Mouse (Mus musculus): ENCODE measurements around the gene Ifna14.
"Not testable (repeated sequence)": the region's sequence is repeated elsewhere in the genome, so short reads cannot be mapped to it uniquely, and the experiment has no call there.

Gene Ifna14

DNA sequence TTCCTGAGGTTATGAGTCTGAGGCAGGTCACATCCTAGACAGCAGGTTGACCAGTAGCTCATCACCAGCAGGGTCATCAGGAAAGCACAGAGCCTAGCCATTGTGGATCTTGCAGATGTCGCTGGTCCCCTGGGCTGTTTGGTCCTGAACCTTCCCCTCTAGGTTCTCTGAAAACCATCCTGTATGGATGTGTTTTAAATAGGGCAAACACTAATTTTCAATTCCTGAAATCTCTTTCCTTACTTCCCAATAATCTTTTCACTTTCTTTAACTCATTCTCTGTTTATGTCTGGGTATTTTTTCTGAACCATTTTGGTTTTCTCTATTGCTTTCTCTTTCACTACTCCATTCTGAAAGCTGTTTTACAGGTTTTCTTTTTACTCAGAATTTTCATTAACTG is at the start of gene Ifna14:
Gene Ifna14 (minus strand): TSS at position 101 of the 400 bp plus-strand sequence.
- DNase-seq (ENCODE audit: low read depth in 2 of 2, low spot score in 2 of 2), result no peak

DNA sequence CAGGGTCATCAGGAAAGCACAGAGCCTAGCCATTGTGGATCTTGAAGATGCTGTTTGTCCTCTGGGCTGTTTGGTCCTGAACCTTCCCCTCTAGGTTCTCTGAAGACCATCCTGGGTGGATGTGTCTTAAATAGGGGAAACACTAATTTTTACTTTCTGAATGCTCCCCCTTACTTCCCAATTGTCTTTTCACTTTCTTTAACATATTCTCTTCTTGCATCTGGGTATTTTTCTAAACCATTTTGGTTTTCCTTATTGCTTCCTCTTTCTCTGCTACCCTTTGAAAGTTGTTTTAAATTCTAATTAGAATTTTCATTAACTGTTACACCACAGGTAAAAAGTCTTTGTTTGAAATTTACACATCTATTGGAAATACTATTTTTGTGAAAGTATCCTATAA is 31.7 kb upstream of the Ifna14 start, which contains the start of gene Ifna12:
Gene Ifna12 (minus strand): TSS at position 101 of the 400 bp plus-strand sequence.
- DNase-seq (ENCODE audit: low read depth in 2 of 2, low spot score in 2 of 2), result no peak

DNA sequence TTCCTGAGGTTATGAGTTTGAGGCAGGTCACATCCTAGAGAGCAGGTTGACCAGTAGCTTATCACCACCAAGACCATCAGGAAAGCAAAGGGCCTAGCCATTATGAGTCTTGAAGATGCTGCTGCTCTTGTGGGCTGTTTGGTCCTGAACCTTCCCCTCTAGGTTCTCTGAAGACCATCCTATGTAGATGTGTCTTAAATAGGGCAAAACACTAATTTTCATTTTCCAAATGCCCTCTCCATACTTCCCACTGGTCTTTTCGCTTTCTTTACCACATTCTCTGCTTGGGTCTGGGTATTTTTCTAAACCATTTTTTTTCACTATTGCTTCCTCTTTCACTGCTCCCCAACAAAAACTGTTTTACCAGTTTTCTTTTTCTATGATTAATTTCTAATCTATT is 20.7 kb upstream of the Ifna14 start, which contains the start of gene Ifna9:
Gene Ifna9 (minus strand): TSS at position 101 of the 400 bp plus-strand sequence.
- DNase-seq (ENCODE audit: low read depth in 2 of 2, low spot score in 2 of 2), result no peak

DNA sequence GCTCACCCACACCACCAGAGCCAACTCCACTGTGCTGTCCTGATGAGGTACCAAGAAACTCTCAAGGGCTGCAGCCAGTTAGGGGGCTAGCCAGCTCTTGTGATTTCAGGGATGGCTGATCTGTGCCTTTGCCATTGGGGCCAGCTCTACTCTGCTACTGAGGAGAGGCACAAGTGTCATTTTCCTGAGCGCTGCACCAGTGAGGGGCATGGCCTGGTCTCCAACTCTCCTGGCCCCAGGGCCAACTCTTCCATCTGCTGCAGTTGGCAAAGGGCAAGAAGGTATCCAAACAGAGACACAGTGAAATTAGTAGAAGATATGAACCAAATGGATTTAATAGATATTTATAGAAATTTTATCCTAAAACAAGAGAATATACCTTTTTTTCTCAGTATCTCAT is 9.8 kb downstream of the Ifna14 start:
- no peak for DNase-seq (ENCODE audit: low read depth in 2 of 2, low spot score in 2 of 2)

DNA sequence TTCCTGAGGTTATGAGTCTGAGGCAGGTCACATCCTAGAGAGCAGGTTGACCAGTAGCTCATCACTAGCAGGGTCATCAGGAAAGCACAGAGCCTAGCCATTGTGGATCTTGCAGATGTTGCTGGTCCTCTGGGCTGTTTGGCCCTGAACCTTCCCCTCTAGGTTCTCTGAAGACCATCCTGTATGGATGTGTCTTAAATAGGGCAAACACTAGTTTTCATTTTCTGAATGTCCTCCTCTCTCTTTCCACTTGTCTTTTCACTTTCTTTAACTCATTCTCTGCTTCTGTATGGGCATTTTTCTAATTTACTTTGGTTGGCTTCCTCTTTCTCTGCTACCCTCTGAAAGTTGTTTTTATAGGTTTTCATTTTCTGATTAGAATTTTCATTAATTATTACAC is 13.5 kb downstream of the Ifna14 start, which contains the start of gene Ifna15:
Gene Ifna15 (minus strand): TSS at position 101 of the 400 bp plus-strand sequence.
- not testable (repeated sequence) for DNase-seq (ENCODE audit: low read depth in 2 of 2, low spot score in 2 of 2)

DNA sequence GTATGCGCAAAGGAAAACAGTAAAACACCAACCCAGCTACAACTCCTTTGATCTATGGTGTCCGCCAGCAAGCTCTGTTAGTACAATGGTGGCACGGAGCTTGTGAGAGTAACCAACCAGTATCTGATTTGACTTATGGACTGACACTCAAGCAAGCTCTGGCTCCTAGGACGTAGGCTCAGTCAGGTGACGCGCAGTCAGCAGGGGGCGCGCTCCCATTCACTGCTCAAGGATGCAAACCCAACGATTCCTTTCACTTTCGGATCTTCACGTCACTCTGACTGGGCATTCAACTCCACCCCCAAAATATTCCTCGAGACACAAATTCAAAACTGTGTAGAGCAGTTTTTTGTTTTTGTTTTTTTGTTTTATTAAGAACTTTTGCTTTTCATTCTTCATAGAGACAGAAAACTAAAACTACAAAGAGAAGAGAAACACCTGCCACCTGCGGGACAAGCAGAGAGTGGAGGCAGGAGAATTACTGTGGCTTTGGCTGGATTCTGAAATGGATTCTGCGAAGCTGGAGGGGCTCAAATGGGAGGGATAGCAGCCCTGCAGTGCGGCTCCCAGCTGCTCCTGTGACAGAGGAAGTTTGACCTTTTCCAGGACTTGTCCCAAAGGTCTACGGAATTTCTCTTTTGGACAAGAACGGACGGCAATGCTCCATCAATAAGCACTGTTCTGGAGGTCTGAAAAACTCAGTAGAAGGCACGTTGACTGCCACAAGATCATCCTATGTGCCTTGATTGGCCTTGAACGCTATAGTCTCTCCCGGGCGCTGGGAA is 21.2 kb downstream of the Ifna14 start:
- DNase-seq (ENCODE audit: low read depth in 2 of 2, low spot score in 2 of 2), result peak; percentile 70 to 82

DNA sequence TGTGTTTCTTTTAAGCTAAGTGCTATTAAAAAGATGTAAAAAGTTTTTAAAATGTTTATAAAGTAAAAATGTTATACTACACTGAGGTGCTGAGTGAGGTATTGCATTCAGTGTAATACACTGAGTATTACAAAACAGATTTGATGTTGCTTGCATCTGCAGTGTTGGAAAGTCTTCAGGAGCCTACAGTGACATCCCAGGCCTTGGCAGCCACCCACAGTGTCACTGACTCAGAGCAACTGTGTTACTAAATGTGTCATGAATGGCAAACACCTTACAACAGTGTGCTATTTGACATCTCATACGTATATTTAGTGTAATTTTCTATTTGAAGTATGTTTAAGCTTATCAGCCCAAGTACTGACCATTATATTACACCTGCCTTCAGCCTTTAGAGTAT is 23.6 kb downstream of the Ifna14 start:
- DNase-seq (ENCODE audit: low read depth in 2 of 2, low spot score in 2 of 2), result no peak

DNA sequence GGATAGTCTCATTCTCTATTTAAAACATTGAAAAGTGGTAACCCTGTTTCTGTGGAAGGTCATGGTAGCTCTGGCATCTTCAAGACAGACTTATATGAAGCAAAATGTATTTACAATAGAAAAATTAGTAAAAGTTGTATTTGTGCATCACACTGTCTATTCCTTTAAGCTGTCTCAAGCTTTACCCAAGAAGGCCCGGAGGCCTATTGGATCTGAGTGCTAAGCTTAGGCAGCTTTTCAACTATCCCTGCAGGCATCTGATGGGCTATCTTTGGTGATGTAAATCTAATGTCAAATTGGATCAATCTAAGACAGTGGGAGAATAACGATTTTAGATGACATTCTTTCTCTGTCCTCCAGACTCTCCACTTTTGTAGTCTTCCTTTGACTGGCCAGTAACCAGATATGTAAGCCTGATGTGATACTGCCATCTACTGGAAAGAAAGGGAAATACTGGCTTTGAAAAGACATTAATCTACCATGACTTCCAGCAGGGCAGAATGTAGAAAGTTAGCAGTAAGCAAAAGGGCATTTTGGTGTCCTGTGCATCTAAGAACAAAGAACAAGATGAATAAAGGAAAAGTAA is 27.9 kb downstream of the Ifna14 start:
- peak; percentile 3 to 44 for DNase-seq (ENCODE audit: low read depth in 2 of 2, low spot score in 2 of 2)

DNA sequence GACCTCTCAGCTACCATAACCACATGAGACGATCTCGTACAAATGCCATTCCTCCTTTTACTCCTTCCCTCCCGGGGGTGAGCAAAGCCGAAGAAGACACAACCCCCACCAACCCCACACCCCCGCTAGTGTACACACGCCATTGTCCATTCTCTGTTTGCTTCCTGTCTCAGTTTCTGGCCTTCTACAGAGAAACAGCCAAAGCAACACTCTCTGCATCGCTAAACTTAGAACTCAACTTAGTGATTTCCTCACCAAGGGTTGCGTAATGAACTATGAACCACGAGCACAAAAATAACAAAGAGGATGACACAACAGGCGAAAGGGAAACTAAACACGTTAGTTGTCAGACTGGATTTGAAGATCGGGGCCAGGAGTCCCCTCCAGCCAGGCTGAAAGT is 34.3 kb downstream of the Ifna14 start:
- no peak for DNase-seq (ENCODE audit: low read depth in 2 of 2, low spot score in 2 of 2)

DNA sequence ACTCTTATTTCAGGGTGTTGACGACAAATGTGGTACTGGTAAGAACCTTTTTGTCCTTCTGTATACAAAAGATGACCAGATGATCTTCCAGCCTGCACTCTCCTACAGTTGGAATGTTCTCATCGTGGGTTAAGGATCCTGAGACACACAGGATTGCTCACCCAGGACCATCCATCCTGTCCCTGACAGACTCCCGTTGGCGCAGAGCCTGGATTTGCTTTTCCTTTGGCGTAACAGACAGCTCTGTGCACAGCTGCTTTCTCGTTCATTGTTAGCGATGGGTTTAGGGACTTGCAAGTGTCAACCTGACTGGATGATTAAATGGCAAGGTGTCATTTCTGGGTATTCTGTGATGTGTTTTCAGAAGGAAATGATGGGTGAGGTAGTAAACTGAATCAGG is 35.0 kb downstream of the Ifna14 start:
- no peak for DNase-seq (ENCODE audit: low read depth in 2 of 2, low spot score in 2 of 2)

DNA sequence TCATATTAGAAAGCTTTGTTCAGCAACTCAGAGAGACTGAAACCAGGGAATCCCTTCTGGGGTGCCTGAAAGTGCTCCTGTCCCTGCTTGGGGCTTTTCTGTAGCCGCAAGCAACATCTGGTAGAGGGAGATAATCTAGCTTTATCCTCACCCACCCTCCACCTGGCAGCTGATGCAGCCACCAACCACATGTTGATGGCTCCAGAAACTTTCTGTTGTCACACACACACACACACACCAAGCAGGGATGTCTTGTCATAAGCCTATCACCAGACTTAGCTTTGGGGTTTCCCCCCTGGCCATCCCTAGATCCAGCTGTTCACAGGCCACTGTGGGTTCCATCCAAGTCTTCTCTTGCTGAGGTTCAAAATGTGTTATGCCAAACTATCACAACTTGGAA is 35.9 kb downstream of the Ifna14 start:
- no peak for DNase-seq (ENCODE audit: low read depth in 2 of 2, low spot score in 2 of 2)

DNA sequence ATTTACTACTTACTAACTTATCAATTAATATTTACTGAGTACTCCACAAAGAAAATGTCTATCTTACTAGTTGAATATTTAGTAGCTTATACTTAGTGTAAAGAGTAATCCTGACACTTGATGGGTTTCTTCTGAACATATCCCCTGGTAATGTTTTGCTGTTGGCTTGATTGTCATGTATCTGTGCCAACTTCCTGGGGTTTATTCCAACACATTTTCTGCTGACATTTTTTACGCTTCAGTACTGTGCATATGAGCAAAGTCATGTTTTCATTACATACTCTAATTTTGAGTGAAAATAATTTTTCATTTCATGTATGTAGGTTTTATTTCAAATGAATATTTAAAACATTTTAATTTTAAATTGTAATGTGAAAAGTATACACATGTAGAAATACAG is 36.7 kb downstream of the Ifna14 start:
- no peak for DNase-seq (ENCODE audit: low read depth in 2 of 2, low spot score in 2 of 2)

DNA sequence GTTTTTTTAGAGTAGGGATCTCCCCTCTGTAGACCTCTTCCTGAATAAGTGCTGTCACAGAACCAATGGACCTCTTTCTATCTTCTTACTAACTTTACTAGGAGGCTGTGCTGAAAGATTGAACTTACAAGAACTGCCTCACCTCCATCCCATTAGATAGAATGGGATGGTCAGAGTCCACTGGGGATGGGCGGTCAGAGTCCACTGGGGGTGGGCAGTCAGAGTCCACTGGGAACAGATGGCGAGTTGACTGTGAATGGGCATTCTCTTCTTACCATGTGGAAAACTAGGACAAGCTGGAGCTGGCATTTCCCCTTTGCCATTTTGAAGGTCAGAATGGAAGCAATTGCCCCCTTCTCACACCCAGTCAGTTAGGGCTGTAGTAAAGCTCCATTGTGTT is 38.1 kb downstream of the Ifna14 start:
- DNase-seq (ENCODE audit: low read depth in 2 of 2, low spot score in 2 of 2), result no peak

DNA sequence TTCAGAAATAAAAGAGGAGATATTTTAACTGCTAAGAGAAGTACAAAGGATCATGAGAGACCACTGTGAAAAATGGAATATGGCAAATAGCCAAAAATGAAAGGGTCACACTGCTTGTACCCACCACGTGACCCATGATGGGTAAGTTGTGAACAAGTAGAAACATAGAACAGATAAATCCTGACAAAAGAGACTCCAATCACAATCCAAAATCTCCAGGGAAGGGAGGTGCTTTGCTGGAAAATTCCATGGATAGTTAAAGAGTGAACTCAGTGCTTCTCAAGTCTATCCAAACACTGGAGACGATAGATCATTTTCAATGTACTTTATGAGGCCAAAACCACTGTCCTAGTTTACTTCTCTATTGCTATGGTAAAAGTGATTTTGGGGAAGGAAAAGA is 40.7 kb downstream of the Ifna14 start:
- no peak for DNase-seq (ENCODE audit: low read depth in 2 of 2, low spot score in 2 of 2)

DNA sequence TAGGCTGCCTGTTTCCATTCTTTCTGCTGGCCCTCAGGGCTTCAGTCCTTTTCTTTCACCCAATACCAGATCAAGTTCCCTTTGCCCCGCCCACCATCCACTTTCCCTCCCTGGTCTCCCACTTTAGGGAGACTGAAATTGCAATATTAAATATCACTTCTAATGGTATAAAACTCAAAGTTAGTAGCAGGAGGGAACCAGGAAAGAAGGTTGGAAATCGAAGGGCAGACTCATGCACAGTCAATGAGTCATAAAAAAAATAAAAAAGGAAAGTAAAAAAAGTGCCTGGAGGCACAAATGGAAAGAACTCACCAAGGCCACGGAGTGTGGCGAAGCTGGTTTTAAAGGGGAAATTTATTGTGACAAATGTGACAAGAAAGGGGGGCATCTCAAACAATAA is 41.3 kb downstream of the Ifna14 start:
- DNase-seq (ENCODE audit: low read depth in 2 of 2, low spot score in 2 of 2), result no peak

DNA sequence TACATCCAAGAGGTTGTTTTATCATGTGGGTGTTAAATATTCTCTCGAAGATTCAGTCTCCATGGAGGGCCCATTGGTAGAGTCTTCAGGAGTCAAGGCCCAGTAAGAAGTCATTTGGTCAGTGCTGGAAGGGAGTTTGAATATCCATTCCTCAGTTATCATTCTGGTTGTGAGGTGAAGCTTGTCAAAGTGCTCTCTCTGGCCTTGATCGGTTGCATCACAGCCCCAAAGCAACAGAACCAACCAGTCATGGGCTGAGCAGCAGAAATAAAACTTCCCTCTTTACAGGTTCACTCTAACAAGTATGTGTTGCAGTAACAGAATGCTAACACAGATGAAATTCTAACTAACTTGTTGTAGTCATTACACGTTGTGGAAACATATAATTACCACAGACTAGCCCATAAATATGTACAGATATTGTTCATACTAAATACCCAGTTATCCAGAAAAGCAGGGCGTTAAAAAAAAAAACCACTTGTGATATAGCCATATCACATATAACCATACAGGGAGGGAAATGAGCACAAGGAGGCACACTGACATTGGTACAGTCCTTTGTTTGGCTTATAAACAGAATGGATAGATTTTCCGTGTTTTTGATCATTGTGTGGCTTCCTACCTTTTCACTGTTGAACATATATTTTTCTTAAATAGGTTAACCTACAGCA is 45.1 kb downstream of the Ifna14 start:
- DNase-seq (ENCODE audit: low read depth in 2 of 2, low spot score in 2 of 2), result no peak

DNA sequence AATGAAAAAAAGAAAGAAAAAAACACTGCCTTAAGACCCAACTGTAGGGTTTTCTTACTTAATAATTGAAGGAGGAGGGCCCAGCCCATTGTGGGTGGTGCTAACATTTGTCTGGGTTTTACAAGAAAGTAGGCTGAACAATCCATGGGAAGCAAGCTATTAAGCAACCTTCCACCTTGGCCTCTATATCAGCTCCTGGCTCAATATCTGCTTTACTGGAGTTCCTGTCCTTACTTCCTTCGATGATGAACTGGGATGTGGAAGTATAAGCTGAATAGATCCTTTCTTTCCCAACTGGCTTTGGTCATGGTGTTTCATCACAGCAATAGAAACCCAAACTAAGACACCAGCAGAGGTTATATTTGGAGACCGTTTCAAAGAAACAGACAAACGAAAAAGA is 46.2 kb downstream of the Ifna14 start:
- no peak for DNase-seq (ENCODE audit: low read depth in 2 of 2, low spot score in 2 of 2)

DNA sequence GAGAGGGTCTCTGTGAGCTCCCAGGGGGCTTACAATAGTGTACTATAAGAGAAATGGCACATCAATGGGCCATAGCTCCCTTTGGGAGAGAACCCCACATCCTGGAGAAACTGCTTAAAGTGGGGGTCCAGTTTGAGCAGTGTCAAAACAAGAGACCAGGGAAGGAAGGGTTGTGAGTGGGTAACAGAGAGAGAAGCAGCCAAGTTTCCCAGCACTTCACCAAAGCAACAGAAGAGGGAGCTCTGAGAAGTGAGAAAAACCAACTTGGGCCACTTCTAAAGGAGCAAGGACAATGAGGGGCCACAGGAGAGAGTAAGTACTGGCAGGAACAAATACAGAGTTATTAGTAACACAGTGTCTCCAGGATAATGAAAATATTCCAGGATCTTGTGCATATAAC is 48.4 kb downstream of the Ifna14 start:
- no peak for DNase-seq (ENCODE audit: low read depth in 2 of 2, low spot score in 2 of 2)

DNA sequence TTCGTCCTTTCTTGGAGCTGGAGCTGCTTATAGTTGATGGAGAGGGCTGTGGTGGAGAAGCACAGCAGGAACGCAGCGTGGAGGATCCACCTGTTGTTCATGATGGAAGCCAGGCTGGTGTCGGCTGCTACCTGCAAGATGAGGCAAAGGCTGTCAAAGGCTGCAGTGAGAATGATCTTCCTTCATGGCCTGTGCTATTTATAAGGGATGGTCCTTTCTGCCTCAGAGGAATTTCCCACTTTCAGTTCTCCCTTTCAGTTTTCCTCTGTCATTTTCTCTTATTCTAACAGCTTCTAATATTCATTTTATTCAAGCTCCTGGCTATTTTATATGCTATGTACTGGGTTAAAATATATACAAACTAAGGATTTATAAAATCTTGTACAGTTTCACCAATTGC is 48.9 kb downstream of the Ifna14 start, which contains the start of gene Ifnb1:
Gene Ifnb1 (minus strand): TSS at position 101 of the 400 bp plus-strand sequence.
- DNase-seq (ENCODE audit: low read depth in 2 of 2, low spot score in 2 of 2), result no peak
